Mouse (Mus musculus) cerebellum, adult 9-10 months (tissue): Measurements from ENCODE around the gene Pnpla3.
A peak's percentile ranks its signal among the peaks of the same experiment; 100 is the strongest.
"Not testable (repeated sequence)": the region's sequence is repeated elsewhere in the genome, so short reads cannot be mapped to it uniquely, and the experiment has no call there.

ENCODE experiments used
- DNase-seq: peaks from one replicate; pipeline ENCODE4 v3.0.0; 2022

The Pnpla3 gene

DNA sequence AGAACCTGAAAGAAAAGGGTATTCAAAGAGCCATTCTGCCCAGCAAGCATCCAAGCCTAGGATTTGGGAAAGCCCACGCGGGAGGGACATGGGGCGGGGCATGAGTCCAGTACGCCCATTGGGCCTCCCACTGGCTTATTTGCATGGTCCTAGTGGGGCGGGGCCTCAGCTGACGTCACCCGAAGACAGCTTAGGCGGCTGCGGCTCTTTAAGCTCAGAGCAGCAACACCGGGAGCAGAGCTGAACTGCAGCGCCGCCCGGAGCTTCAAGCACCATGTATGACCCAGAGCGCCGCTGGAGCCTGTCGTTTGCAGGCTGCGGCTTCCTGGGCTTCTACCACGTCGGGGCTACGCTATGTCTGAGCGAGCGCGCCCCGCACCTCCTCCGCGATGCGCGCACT, at the start of gene Pnpla3:
Pnpla3 (plus strand) TSS at position 238 of the 400 bp plus-strand sequence.
- peak; percentile 99 for DNase-seq

DNA sequence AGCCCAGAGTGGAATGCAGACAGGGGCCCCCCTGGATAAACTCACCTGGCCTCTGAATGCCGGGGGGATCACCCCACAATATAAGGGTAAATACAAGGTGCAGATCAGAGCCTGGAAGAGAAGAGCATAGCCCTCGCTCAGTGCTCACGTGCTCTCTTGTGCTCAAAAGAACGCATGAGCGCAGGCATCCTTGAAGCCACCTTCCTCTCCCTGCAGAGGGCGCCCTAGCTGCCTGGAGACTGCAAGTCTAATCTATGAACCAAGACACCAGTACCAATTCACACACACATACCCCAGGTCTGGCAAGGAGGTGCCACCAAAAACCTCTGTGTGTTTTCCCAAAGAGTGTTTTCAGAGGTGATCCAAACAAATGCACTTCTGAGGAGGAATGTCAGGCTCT, 47.0 kb upstream of the Pnpla3 start:
- peak; percentile 39 for DNase-seq

DNA sequence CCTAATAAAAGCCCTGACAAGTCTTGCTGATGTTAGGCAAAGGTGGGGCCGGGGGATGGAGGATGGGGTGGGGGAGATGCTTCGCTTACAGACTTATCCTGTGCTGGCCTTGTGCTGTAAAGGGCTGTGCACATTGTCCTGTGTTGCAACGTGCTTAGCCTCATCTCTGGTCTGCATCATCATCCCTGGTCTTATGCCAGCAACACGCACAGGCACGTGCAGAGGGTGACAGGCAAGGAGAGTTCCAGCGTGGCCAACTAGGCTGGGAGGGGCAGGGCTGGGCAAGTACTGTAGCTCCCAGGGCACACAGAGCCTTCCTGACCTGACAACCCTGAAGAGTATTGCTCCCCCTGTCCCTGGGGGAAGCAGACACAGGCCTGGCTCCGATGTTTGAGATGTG, 46.6 kb upstream of the Pnpla3 start:
- no peak for DNase-seq

- no peak for DNase-seq
Measured at GRCm38 (mm10) chr15:84123075-84123474, 44.6 kb upstream of the Pnpla3 start, which contains the start of gene Pnpla5. TSS of gene Pnpla5 (minus strand) at chr15:84123175.

DNA sequence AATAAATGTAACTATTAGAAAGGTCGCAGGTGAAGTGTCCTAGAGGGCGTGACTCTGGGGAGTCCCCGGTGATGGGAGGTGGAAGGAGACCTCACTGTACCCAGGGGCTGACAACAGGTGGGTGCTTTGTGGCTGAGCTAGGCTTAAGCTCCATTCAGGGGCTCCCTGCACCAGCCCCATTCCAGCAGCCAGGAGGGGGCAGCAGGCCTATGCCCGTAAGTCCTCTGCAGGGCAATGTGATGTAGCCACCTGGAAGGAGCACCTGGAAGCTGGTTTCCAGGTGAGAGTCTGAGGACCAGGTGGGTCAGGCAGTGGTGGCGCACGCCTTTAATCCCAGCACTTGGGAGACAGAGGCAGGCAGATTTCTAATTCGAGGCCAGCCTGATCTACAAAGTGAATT, 43.6 kb upstream of the Pnpla3 start:
- no peak for DNase-seq

- no peak for DNase-seq
Measured at GRCm38 (mm10) chr15:84126447-84126846, 41.2 kb upstream of the Pnpla3 start.

DNA sequence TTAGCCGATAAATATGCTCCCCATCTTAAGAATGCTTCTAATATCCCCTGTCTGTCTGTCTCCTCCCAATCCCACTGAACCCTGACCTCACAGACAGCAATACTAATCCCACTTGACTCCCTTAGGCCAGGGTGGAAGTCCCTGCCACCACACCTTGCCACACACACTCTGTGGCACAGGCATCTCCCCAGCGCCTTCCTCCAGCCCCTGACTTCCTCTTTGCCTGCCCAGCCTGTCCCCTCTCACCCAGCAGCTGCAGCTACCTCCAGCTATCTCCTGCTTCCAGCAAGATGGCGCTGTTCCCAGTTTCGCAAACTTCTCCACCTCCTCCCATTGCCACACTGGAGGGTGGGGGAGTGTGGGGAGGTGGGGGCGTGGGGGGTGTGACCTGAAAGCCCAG, 40.8 kb upstream of the Pnpla3 start:
- DNase-seq = no peak

DNA sequence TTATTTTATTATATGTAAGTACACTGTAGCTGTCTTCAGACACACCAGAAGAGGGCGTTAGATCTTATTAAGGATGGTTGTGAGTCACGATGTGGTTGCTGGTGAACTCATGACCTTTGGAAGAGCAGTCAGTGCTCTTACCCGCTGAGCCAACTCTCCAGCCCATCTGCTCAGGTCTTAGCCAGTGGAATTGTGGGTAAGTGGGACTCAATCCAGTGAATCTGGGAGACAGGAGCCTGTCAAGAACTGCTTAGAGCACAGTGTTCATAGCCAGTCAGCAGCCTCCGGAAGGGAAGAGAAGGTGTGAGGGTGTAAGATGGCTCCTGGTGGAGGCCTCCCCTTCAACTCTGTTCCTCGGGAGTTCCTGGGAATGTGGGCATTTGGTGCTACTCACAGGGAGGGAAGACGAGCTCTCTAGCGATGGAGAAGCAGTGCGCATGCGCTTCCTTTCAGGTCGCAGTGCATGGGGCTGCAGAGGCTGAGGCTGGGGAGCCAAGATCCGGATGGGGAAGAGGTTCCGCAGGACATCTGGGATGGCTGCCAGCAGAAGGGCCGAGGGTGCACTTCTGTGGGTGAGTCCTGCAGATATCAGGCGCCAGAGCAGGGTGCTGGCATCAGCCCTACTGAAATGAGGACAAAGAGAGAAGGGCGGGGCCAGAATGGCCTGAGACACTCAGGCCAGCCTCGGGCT, 36.4 kb upstream of the Pnpla3 start:
- peak; percentile 82 for DNase-seq

- DNase-seq = peak; percentile 52
Measured at GRCm38 (mm10) chr15:84131971-84132370, 35.7 kb upstream of the Pnpla3 start.

GRCm38 (mm10) chr15:84133440-84133839, 34.2 kb upstream of the Pnpla3 start:
- DNase-seq = no peak

DNA sequence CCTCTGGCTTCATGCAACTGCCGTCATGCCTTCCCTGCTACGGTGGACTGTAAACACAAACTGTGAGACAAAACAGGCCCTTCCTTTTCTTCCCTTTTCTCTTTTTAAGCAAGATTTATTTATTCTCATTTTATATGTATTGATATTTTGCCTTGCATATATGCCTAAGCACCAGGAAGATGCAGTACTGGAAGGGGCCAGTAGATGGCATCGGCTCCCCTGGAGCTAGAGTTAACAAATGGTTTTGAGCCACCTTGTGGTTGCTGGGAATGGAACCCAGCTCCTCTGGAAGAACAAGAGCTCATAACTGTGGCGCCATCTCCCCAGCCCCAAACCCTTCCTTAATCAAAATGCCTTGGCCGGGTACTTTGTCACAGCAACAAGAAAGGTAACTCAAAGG, 32.2 kb upstream of the Pnpla3 start:
- DNase-seq = no peak

DNA sequence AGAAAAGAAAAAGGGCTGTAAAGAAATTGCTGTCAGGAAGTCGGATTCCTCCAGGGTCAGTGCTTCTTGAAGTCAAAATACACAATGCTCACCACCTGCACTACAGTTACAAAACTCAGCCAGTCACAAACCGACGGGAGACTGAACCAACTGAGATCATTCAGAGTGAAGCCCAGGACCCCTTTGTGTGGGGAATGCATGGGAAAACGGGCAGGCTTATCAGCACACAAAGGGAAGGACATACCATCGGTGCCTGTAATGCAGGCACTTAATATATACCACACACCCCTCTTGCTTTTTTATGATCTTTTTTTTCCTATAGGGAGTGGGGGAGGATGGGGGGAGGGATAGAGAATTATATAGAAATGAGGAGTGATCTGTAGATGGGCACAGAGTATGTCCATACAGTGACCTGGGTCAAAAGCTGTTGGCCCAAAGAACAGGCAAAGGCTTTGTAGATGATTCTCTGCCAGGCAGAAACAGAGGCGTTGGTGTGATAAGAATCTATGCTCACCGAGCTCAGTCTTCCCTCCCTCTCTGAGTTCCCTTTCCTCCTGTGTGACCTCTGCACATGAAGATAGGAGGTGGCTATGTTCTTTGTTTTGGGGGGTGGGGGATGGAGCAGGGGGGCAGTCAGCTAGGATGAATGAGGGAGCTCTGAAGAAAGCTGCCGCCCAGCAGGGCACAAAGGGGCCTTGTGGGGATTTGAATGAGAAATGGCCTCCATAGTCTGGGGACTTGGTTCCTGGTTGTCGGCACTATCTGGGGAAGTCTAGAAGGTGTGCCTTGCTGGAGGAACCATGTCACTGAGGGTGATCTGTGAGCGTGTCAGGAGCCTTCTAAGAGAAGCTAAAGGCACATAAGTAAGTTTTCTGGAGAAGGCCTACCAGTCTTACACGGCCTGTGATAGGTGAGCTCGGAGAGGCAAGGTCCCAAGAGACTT, 30.9 kb upstream of the Pnpla3 start:
- DNase-seq = no peak

- no peak for DNase-seq
Measured at GRCm38 (mm10) chr15:84139592-84140005, 28.0 kb upstream of the Pnpla3 start.

- no peak for DNase-seq
Measured at GRCm38 (mm10) chr15:84140109-84140508, 27.5 kb upstream of the Pnpla3 start.

- DNase-seq = no peak
Measured at GRCm38 (mm10) chr15:84140929-84141328, 26.7 kb upstream of the Pnpla3 start.

DNA sequence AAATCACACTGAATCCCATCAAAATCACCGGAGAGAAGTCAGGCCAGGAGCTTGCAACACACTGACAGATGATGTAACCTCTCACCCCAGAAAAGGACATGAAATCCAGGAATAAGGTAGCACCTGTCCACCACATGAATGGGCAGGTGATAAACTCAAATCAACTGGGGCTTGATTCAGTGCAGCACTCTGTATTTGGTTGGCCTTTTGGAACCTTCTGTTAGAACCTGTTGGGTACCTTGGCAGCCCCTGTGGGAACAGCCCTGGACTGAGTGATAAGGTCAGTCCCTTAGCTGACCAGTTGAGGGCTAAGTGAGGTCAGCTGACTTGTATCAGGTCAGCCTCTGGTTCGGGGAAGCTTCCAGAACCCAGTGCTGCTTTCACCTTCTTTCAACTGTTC, 11.5 kb upstream of the Pnpla3 start:
- no peak for DNase-seq

- not testable (repeated sequence) for DNase-seq
Measured at GRCm38 (mm10) chr15:84157530-84157929, 10.1 kb upstream of the Pnpla3 start.

GRCm38 (mm10) chr15:84161871-84162270, 5.8 kb upstream of the Pnpla3 start:
- DNase-seq = no peak

DNA sequence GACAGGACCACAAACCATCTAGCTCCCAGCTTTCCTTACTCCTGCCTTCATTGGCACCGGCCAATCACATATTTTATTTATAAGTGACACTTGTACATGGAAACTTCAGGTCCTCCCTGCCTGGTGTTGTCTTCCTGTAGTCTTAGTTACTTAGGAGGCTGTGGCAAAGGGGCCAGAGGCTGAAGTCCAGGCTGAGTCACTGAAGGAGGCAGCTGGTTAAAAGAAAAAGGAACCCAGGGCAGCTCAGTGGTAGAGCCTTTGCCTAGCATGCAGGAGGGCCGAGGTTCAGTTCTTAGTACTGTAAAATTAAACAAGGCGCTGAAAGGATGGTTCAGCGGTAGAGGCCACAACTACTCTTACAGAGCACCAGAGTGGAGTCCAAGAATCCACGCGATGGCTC, 819 bp upstream of the Pnpla3 start:
- no peak for DNase-seq

GRCm38 (mm10) chr15:84168170-84169161, 829 bp downstream of the Pnpla3 start:
- DNase-seq = peak; percentile 74

- no peak for DNase-seq
Measured at GRCm38 (mm10) chr15:84169511-84169910, 1.9 kb downstream of the Pnpla3 start.

DNA sequence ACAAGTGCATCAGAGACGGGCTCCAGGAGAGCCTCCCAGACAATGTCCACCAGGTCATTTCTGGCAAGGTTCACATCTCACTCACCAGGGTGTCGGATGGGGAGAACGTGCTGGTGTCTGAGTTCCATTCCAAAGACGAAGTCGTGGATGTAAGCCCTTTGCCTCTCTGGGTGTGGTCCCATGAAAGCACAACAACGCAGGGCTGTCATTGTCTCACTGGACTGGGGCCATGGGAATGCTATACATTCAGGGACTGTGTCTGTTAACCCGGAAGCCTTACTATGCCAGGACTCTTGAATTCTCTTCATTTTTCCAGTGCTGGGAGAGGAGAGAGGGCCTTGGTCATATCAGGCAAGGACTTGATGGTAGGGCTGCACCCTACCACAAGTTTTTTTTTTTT, 3.5 kb downstream of the Pnpla3 start:
- no peak for DNase-seq

DNA sequence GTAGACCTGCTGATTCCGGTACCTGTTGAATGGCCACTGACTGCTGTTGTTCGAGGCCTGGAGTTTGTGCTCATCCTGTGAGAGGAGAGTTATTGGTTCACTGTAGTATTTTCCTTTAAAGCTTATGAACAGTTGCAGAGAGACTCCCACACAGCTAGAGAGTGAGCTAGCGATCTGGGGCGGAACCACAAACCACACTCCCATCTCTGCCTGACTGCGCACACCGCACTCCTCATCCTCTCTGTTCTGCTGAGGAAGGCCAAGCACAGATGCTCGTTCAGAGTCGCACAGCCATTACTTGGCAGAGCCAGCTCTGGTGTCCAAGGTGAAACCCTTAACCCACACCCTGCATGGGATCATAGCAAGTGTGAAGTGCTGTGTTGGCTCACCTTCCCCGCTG, 11.1 kb downstream of the Pnpla3 start:
- no peak for DNase-seq
